Mouse (Mus musculus) neural tube, embryonic 10.5 days (tissue): Measurements from ENCODE around the gene March2.

Experiments used
- DNase-seq: peaks from one replicate; pipeline ENCODE4 v3.0.0-alpha.2; 2017; ENCODE audit warnings: low spot score; ENCODE audit errors: extremely low spot score

March2 gene

GRCm38 (mm10) chr17:33639743-33640142 is 78.7 kb downstream of the March2 start:
- DNase-seq: no peak

GRCm38 (mm10) chr17:33637516-33638276 is 80.8 kb downstream of the March2 start, which contains the start of gene Pram1:
Pram1 (plus strand) TSS chr17:33638056.
- DNase-seq: no peak

- DNase-seq: no peak
Observed at GRCm38 (mm10) chr17:33637038-33637437, 81.4 kb downstream of the March2 start.
